Mouse (Mus musculus) myocyte (in vitro differentiated cells): ENCODE results near the gene Serinc5. TPM values are rescaled to one million over a fixed set of nuclear protein-coding genes. Genes with fewer than 3 reads are reported as not detected.

Source experiments
- H3K27me3 ChIP-seq: one replicate; pipeline ENCODE4 v1.6.1; 2011; ENCODE audit not compliant: control insufficient read depth, insufficient read depth, insufficient read length
- H3K36me3 ChIP-seq: one replicate; pipeline ENCODE4 v1.6.1; 2011; ENCODE audit not compliant: control insufficient read depth, insufficient read depth
- H3K4me2 ChIP-seq: one replicate; pipeline ENCODE4 v1.6.1; 2011; ENCODE audit warnings: low read depth, control low read depth
- H3K4me3 ChIP-seq: one replicate; pipeline ENCODE4 v1.5.1; 2011; ENCODE audit warnings: mild to moderate bottlenecking, control low read depth, moderate library complexity
- H3K79me2 ChIP-seq: one replicate; pipeline ENCODE4 v1.6.1; 2011; ENCODE audit not compliant: control insufficient read depth, insufficient read depth
- H3ac ChIP-seq: one replicate; pipeline ENCODE4 v1.6.1; 2011; ENCODE audit not compliant: control insufficient read depth, insufficient read length
- CEBPB ChIP-seq: IDR thresholded peaks from 2 replicates; pipeline ENCODE4 v1.6.1; 2011; ENCODE audit warnings: mild to moderate bottlenecking, moderate library complexity; ENCODE audit not compliant: poor library complexity, insufficient read depth, severe bottlenecking
- E2F4 ChIP-seq: IDR thresholded peaks from one replicate; pipeline ENCODE4 v1.6.1; 2011; ENCODE audit warnings: mild to moderate bottlenecking, control low read depth, moderate library complexity; ENCODE audit not compliant: insufficient read depth
- MAX ChIP-seq: IDR thresholded peaks from one replicate; pipeline ENCODE4 v1.6.1; 2011; ENCODE audit warnings: low read depth, mild to moderate bottlenecking, control low read depth
- MYOD1 ChIP-seq, 3 experiments: IDR thresholded peaks; one replicate each; pipeline ENCODE4 v1.6.1; 2011; ENCODE audit warnings: control low read depth in 2 of 3, low read depth in 2 of 3, mild to moderate bottlenecking in 2 of 3, moderate library complexity in 1 of 3; ENCODE audit not compliant: insufficient read length in 2 of 3, control insufficient read depth in 1 of 3
- MYOG ChIP-seq, 3 experiments: IDR thresholded peaks; one replicate each; pipeline ENCODE4 v1.6.1; 2011; ENCODE audit warnings: control low read depth in 2 of 3, low read depth in 2 of 3, mild to moderate bottlenecking in 2 of 3; ENCODE audit not compliant: insufficient read length in 2 of 3, control insufficient read depth in 1 of 3, insufficient read depth in 1 of 3
- POLR2A ChIP-seq: IDR thresholded peaks from one replicate; pipeline ENCODE4 v1.6.1; 2011; ENCODE audit warnings: low read depth, mild to moderate bottlenecking, control low read depth, moderate library complexity; ENCODE audit not compliant: insufficient read length
- POLR2AphosphoS2 ChIP-seq: IDR thresholded peaks from one replicate; pipeline ENCODE4 v1.6.1; 2011; ENCODE audit warnings: low read depth, control low read depth; ENCODE audit not compliant: insufficient read length
- REST ChIP-seq: IDR thresholded peaks from one replicate; pipeline ENCODE4 v1.6.1; 2011; ENCODE audit warnings: mild to moderate bottlenecking, control low read depth, moderate library complexity; ENCODE audit not compliant: insufficient read depth, insufficient read length
- SRF ChIP-seq: IDR thresholded peaks from one replicate; pipeline ENCODE4 v1.6.1; 2011; ENCODE audit warnings: low read depth; ENCODE audit not compliant: control insufficient read depth, insufficient read length
- TCF12 ChIP-seq: IDR thresholded peaks from one replicate; pipeline ENCODE4 v1.6.1; 2011; ENCODE audit warnings: mild to moderate bottlenecking, control low read depth; ENCODE audit not compliant: poor library complexity, insufficient read depth, severe bottlenecking
- TCF3 ChIP-seq: IDR thresholded peaks from one replicate; pipeline ENCODE4 v1.6.1; 2011; ENCODE audit warnings: low read depth, control low read depth; ENCODE audit not compliant: insufficient read length
- USF1 ChIP-seq: IDR thresholded peaks from one replicate; pipeline ENCODE4 v1.6.1; 2011; ENCODE audit warnings: low read depth, mild to moderate bottlenecking, control low read depth, moderate library complexity
- polyA plus RNA-seq: library from polyadenylated mRNA; unstranded; fragments of >200 nt; fragmentation: generic; extraction: Trizol; gene quantifications from one replicate; pipeline ENCODE4 v1.2.1, GENCODE M21; 2012; ENCODE audit warnings: missing spikeins

The Serinc5 gene
- polyA plus RNA-seq, 1 experiment, result 5.4 TPM

DNA sequence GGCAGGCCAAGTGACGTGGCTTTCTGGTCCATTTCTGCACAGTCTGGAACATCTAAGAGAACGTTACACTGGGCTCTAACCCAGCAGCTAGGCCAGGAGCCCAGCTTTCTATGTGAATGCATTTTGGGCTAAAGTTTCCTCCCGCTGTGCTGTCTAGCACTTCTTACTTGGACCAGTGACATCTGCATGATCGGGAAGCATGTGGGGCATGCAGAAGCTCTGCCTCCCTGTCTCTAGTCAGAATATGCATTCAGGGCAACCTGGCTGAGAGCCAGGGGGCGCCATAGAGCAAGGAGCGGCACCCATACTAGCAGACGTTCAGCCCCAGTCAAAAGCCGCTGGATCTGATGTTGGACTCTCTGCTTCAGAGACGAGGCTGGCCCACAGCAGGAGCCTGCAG is 122.4 kb downstream of the Serinc5 start:
- peak overlapping the region; percentile 76 for H3K4me2 ChIP-seq
- H3K4me3 ChIP-seq, result no peak overlapping the region
- H3K36me3 ChIP-seq, result no peaks in the 10 kb centered on the region
- H3K79me2 ChIP-seq, result no peaks in the 10 kb centered on the region
- no peak for TF ChIP-seq SRF
- TF ChIP-seq MAX, result no peak
- no peaks in the 10 kb centered on the region for H3K27me3 ChIP-seq
- no peak overlapping the region for H3ac ChIP-seq

DNA sequence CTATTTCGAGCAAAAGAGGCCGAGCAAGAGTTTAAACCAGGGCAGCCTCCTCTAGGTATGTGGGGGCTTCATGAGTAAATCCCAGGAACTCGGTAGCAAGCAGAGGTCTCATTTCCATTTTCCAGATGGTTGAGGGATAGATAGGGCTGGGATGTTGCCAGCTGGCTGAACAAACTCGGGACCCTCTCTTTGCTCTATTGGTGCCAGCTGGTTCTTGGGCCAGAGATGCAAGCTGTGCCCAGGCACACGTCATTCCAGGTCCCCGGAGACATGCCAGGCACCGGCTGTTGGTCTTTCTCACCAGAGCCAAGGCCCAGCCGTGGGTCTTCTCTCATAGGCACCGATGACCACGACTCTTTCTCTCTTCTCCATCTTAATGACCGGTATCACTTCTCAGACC is 122.8 kb downstream of the Serinc5 start:
- Histone ChIP-seq H3K36me3 (no peaks in the 10 kb centered on the region), H3K79me2 (no peaks in the 10 kb centered on the region), H3K4me3 (no peak overlapping the region), H3ac (no peak overlapping the region), H3K4me2 (peak overlapping the region; percentile 76), H3K27me3 (no peaks in the 10 kb centered on the region)
- TF ChIP-seq TCF3 (no peak), MYOD1 (IDR thresholded peaks at IDR 0.05; ENCODE audit: control insufficient read depth in 1 of 3, insufficient read length in 2 of 3, low read depth in 2 of 3) (peak in 1 of 3 experiments; percentile 4), POLR2AphosphoS2 (no peak), CEBPB (no peak), SRF (no peak), REST (no peak), MAX (no peak), POLR2A (no peak), USF1 (no peak), E2F4 (no peak), MYOG (IDR thresholded peaks at IDR 0.05; ENCODE audit: control insufficient read depth in 1 of 3, insufficient read depth in 1 of 3, insufficient read length in 2 of 3, low read depth in 2 of 3) (peak in 1 of 3 experiments; percentile 23), TCF12 (no peak)

DNA sequence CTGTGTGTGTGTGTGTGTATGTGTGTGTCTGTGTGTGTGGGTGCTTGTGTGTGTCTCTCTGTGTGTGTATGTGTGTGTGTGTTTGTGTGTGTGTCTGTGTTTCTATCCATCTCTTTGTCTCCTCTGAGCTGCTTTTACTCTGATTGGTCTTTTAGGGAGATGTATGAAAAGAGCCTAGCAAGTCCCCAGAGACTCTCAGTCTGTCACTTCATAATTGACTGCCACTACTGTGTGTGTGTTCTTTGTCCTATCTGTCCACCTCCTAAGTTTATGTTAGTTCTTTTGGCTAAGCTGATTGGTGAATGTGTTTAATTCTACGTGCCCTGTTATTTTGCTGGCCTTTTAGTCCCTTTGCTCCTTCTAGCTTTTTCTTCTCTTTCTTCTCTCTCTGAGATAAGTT is 124.8 kb downstream of the Serinc5 start:
- Histone ChIP-seq H3K4me2 (no peak overlapping the region), H3K79me2 (no peaks in the 10 kb centered on the region)
- no peak for TF ChIP-seq MAX
- TF ChIP-seq MYOD1 (IDR thresholded peaks at IDR 0.05; ENCODE audit: control insufficient read depth in 1 of 3, insufficient read length in 2 of 3, low read depth in 2 of 3), result no peak
- no peak for TF ChIP-seq E2F4
- no peak for TF ChIP-seq TCF3
- TF ChIP-seq MYOG (IDR thresholded peaks at IDR 0.05; ENCODE audit: control insufficient read depth in 1 of 3, insufficient read depth in 1 of 3, insufficient read length in 2 of 3, low read depth in 2 of 3), result no peak
- no peak for TF ChIP-seq REST
- no peak for TF ChIP-seq TCF12
- no peak for TF ChIP-seq POLR2AphosphoS2
- TF ChIP-seq USF1, result no peak
- no peak for TF ChIP-seq POLR2A
- no peak for TF ChIP-seq CEBPB
- no peak for TF ChIP-seq SRF

DNA sequence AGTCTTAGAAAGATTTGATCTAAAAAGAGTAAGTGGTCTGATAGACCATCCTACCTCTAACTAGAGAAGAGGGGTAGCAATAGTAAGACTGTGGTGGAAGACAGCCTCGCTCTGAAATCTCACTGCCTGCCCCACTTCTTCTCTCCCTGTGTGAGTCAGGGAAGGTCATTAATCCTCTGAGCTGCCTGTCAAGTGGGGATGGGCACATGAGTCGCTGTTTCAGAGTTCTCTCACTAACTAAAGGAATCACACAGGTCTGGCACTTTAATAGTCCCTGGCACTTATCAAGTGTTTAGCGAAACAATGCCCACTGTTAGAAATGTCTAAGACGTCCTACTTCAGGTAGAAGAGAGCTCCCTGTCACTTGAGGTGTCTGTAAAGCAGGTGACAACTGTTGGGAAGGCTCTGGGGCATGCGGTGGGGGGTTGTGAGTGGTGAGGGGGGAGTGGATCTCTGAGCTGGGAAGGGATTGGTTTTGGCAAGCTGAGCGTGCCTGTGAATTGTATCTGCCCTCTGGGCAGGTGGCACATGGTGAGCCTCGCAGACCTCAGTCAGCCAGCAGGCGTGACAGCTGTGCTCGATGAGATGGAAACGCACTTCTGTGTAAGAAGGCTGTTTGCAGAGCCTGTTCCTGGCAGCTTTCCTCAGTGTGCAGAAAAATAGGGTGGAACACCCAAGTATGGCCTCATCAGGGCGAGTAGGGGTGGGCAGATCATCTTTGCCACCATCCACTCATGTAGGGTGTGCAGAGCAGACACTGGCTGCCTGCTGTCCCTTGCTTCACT is 125.8 kb downstream of the Serinc5 start:
- TF ChIP-seq TCF3 (peak; percentile 78), TCF12 (peak; percentile 55), MYOG (IDR thresholded peaks at IDR 0.05; ENCODE audit: control insufficient read depth in 1 of 3, insufficient read depth in 1 of 3, insufficient read length in 2 of 3, low read depth in 2 of 3) (peak; percentile 12 to 99 (median 96)), MYOD1 (IDR thresholded peaks at IDR 0.05; ENCODE audit: control insufficient read depth in 1 of 3, insufficient read length in 2 of 3, low read depth in 2 of 3) (peak in 2 of 3 experiments; percentile 91 to 96), MAX (no peak)
- no peak overlapping the region for H3ac ChIP-seq
- no peaks in the 10 kb centered on the region for H3K36me3 ChIP-seq
- peak overlapping the region; percentile 18 for H3K4me2 ChIP-seq
- no peaks in the 10 kb centered on the region for H3K27me3 ChIP-seq
- H3K79me2 ChIP-seq, result no peaks in the 10 kb centered on the region
- H3K4me3 ChIP-seq, result no peak overlapping the region

More for the DNA sequence above, 124.8 kb downstream of the Serinc5 start:
- Histone ChIP-seq H3K4me3 (no peak overlapping the region), H3K36me3 (no peaks in the 10 kb centered on the region), H3ac (no peak overlapping the region), H3K27me3 (no peaks in the 10 kb centered on the region)

DNA sequence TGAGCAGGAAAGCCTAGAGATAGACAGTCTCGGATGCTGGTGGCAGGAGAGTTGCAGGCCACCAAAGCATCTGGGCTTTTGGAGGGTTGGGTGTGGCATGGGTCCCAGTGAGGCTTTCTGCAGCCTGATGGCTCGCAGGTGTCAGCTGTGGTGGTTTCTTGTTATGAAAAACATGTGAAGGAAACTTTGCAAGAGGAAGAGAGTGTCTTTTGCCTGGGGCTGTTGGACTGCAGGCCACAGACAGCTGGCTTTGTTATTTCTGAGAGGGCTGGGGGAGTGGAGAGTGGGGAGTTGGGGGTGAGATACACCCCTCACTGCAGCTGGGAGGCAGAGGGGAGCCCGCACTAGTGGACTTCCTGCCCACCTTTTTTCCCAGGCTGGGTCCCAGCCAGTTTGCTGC is 127.9 kb downstream of the Serinc5 start:
- Histone ChIP-seq H3ac (no peak overlapping the region), H3K4me2 (no peak overlapping the region), H3K4me3 (no peak overlapping the region), H3K27me3 (peaks cover 6% of the 10 kb centered on the region), H3K36me3 (no peaks in the 10 kb centered on the region), H3K79me2 (no peaks in the 10 kb centered on the region)
- TF ChIP-seq SRF (no peak), MYOD1 (IDR thresholded peaks at IDR 0.05; ENCODE audit: control insufficient read depth in 1 of 3, insufficient read length in 2 of 3, low read depth in 2 of 3) (no peak), E2F4 (no peak), CEBPB (no peak), REST (no peak), MAX (no peak), TCF3 (no peak), TCF12 (no peak), POLR2AphosphoS2 (no peak), USF1 (no peak), MYOG (IDR thresholded peaks at IDR 0.05; ENCODE audit: control insufficient read depth in 1 of 3, insufficient read depth in 1 of 3, insufficient read length in 2 of 3, low read depth in 2 of 3) (no peak), POLR2A (no peak)
